Mouse (Mus musculus): ENCODE measurements at regions not wholly inside any gene's neighbourhood (a gene's known extent, or its start where the extent isn't known, plus 50 kb on each side); places are given as distances from the start of the nearest gene placed in this dataset.
A peak's percentile ranks its signal among the peaks of the same experiment; 100 is the strongest.

DNA sequence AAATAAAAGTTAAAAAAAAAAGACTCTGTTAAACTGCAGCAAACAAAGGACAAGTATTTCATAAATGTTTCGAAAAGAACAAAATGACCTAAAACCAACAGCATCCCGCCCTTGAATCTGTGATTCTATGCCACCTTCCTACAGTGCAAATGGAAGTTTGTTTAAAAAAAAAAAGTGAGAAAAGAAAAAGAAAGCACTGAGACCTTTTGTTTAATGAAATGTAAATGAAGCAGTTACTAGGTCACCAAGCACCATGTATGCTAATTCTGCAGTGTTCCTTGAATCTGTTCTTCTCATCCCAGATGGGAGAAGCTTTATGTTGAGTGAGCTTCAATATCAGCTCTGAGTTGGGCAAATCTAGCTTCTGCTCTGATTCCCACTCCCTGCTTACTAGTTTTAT, 64.8 kb downstream of the Dnajb9 start:
- DNase-seq (ENCODE audit: low spot score in 2 of 2): no peak

- no peak for DNase-seq (ENCODE audit: low spot score in 2 of 2)
These were observed 71.1 kb downstream of the Dnajb9 start for GRCm38 (mm10) chr12:44139026-44139425.

DNA sequence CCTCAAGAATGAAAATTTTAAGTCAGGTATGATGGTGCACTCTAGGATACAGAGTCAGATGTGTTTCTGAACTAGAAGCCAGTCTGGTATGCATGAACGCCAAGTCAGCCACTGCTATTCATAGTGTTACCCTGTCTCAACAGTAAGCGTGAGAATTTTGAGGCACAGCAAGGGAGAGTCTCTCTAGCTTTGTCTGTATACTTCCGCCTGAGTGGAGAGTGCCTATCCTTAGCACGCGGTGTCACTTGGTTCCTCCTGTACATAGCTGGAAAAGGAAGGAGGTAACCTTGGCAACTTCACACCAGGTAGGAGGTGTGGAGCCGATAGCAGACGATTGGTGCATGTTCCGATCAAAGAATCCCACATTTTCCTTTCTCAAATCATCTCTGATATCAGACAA, 81.3 kb downstream of the Dnajb9 start:
- peak in 1 of 2 experiments; percentile 3 for DNase-seq (ENCODE audit: low spot score in 2 of 2)

- DNase-seq (ENCODE audit: low spot score in 2 of 2): peak; percentile 1 to 47
These were observed 105.0 kb downstream of the Dnajb9 start for GRCm38 (mm10) chr12:44105085-44105484.

- DNase-seq (ENCODE audit: low spot score in 2 of 2): no peak
These were observed 110.9 kb downstream of the Dnajb9 start for GRCm38 (mm10) chr12:44099188-44099587.

DNA sequence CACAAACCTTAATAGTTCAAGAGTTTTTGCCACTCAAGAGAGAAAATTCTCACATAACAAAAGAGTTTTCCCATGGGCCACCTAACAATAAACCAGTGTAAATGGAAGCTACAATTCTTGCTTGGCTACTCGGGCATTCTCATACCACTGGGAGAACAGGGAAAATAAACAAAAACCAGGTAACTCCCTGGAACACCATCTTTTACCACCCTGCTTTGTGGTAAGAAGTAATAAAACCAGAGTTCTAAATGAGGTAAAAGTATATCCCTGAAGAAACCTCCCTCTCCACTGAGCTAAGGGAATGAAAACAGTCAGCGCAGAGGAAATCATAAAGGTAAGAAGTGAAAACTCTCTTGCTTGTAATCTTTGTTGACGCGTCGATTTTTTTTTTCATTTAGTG, 138.4 kb downstream of the Dnajb9 start:
- no peak for DNase-seq (ENCODE audit: low spot score in 2 of 2)

- no peak for DNase-seq (ENCODE audit: low spot score in 2 of 2)
These were observed 153.5 kb downstream of the Dnajb9 start for GRCm38 (mm10) chr12:44056493-44057163.

DNA sequence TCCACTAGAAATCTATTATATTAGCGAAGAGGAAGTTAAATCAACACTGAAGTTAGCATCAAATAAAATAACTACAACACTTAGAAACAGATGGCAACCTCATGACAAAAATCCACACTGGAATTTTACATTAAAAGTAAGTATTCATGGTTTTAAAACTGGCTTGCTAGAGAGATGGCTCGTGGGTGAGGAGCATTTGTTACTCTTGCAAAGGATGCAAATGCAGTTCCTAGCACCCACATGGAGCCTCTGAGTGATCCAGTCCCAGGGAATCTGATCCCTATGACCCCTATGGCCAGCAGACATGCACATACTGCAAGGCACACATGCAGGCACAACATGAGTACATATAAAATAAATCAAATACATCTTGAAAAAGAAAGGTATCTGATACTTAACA, 164.3 kb downstream of the Dnajb9 start:
- peak in 1 of 2 experiments; percentile 67 for DNase-seq (ENCODE audit: low spot score in 2 of 2)

DNA sequence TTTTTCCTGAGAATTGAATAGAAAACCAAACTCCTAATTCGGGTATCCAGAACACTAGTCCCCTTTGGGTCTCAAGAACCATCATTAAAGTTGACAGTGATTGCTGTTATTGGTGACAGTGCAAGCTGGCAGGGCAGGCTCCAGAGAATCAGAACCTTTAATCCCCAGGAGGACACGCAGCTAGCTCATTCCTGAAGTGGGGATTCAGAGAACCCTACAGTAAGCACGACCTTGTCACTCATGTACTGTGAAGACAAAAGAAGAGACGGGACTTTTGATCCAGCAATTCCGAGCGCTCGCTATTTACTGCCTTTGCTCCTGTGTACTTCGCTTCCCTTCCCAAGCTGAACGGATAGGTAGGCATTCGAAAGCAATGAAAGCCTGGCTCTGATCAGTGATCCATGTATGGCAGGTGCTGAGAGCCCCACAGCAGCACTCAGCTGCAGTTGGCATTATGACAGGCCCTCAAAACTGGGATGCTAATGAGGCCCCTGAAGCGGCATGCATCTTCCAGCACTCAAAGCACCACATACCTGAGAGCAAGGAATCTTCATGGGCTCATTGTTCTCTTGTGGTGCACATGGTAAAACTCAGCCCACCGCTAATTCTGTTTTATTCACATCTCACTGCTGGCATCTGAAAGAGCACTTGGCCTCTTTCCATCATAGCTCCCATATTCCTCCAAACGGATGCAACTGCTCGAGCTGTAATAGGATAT, 165.6 kb downstream of the Dnajb9 start:
- DNase-seq (ENCODE audit: low spot score in 2 of 2): peak in 1 of 2 experiments; percentile 29

DNA sequence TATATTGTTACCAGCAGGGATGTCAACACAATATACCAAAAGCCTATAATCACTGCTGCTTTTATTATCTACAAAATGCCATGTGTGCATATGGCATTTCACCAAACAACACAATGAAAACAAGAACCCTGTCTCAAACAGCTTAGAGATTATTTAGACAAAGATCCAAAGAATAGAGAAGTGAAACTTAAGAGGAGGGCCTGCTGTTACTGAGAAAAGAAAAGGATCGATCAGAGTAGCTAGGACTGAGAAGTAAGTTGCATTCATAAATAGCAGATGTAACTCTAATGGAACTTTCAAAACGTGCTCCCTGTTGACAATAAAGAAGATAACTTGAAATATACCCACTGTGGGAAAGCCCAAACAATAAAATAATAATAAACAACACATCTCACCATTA, 203.3 kb downstream of the Dnajb9 start:
- no peak for DNase-seq (ENCODE audit: low spot score in 2 of 2)

- DNase-seq (ENCODE audit: low spot score in 2 of 2): no peak
These were observed 226.6 kb downstream of the Dnajb9 start for GRCm38 (mm10) chr12:43983548-43983947.

DNA sequence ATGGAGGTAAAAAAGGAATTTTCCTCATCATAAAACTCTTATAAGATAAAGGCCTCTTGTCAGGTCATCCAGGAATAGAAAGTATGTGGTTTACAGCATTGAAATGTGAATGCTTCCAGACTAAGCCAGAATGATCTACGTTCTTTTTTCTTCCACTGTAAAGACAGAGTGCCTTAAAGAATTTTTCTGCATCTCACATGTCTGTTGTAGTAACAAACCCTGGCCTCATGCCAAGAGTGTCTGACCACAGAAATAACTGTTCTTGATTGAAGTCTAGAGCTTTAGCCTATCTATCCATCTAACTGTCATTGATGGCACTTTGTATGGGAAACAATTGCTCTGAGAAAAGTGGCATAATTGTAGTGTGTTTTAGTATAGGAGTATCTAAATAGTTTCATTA, 246.2 kb downstream of the Dnajb9 start:
- no peak for DNase-seq (ENCODE audit: low spot score in 2 of 2)

GRCm38 (mm10) chr12:43962551-43963120, 247.5 kb downstream of the Dnajb9 start:
- peak; percentile 4 to 17 for DNase-seq (ENCODE audit: low spot score in 2 of 2)

DNA sequence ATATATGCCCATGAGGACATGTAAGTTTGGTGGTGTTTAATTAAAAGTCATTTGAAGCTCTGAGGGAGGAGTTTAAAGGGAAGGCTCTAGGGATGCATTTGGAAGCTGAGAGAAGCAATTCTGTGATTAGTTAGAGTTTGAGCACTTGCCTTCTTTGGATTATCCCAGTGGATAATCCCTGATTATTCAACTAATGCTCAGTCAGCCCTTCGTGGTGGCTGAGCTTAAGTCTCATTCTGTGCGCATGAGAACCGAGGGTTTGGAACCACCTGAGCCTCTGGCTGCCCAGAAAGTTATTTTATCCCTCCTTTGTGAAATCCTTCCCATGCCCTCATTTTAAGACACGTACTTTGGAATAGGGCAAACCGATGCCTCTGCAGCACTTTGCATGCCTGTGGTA, 285.9 kb downstream of the Dnajb9 start:
- no peak for DNase-seq (ENCODE audit: low spot score in 2 of 2)

- DNase-seq (ENCODE audit: low spot score in 2 of 2): no peak
These were observed 289.7 kb downstream of the Dnajb9 start for GRCm38 (mm10) chr12:43920396-43920795.

DNA sequence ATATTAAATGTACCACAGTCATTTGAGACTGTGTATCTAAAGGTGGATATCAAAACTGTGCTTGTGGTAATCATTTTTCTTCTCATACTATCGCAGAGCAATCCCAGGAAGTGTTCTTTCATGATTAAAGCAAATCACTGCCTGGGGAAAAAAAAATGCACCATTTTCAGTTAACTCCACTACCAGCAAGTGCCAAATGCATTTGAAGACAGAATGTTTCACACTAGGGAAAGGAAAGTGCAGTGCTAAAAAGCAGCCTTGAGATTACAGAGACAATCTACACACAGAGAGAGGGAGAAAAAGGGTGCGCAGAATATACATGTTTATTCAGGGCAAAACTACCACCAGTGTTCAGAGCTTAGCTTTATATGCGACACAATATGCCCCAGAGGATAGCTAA, 291.0 kb downstream of the Dnajb9 start:
- DNase-seq (ENCODE audit: low spot score in 2 of 2): peak in 1 of 2 experiments; percentile 9

DNA sequence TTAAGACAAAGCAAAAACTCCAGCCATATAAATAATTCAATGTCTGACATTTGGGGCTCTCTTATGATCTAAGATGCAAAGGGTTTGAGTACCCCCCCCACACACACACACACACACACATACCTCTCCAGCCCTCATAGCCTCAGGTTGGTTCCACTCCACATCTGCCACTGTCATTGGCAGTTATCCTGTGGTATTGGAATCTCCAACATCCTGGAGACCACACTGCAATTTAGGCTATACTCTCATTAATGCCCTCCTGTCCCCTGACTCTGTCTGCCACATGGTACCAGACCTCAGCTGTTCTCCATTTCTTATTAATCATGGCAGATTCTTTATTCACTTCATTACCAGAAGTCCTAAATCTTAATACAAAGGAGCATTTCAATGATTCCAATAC, 293.3 kb downstream of the Dnajb9 start:
- no peak for DNase-seq (ENCODE audit: low spot score in 2 of 2)

GRCm38 (mm10) chr12:43899273-43899672, 310.9 kb downstream of the Dnajb9 start:
- no peak for DNase-seq (ENCODE audit: low spot score in 2 of 2)

GRCm38 (mm10) chr12:43885596-43885995, 324.5 kb downstream of the Dnajb9 start:
- DNase-seq (ENCODE audit: low spot score in 2 of 2): no peak

DNA sequence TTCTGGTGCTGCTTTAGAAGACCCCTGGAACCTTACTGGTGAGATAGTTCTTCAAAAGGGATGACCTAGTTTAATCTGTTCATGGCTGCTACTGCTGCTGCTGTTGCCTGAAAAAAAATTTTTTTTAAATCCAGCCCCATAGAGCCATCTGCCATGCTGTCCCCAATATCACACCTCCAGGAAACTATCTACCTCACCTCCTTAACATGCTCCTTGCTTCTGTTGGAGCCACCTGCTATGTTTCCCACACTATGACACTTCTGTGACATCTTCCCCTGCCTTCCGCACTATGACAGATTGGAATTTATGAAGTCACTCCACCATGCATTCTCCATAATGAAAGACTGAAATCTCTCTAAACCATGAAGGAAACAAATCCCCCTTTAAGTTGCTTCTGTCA, 349.6 kb downstream of the Dnajb9 start:
- DNase-seq (ENCODE audit: low spot score in 2 of 2): no peak

DNA sequence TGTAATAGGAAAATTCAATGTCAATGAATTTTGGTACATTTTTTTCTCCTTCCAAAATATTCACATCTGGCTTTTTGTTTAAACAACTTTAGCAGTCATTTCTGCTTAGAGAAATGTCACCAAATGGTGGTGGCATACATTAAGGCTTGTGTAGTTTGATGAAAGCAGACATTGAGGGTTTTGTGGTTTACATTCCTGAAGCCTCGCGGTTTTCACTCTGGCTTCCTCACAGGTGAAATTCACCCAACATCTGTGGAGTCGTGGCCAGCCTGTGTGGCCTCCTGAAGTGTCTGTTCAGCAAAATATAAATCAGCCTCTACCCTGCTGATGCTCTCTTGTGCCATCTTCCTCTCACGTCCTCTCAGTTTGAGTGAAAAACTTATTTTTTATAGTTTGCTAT, 353.8 kb downstream of the Dnajb9 start:
- DNase-seq (ENCODE audit: low spot score in 2 of 2): no peak

DNA sequence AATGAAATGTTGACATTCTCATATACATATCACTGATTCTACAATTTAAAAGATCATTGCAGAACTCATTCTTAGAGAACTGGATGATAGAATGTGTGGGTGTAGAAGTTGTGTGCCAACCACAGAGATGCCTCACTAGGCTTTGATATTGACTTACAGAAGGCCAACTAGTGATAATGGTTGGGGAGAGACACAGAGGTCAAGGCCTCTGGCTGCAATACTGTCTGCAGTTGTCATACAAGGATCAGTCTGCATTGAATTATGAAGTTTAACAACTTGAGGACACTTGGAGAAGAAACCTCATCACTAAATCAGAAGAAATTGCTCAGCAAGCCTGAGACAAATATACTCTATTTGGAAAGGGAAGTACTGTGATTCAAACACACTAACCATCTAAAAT, 357.9 kb downstream of the Dnajb9 start:
- no peak for DNase-seq (ENCODE audit: low spot score in 2 of 2)
